Mouse (Mus musculus) right cerebral cortex, adult 2 months (tissue): ENCODE measurements around the gene Nav2.

Experiments
- DNase-seq, 2 experiments: peaks; one replicate each; pipeline ENCODE4 v3.0.0; 2021 to 2022; ENCODE audit warnings: low spot score in 2 of 2

Gene Nav2

DNA sequence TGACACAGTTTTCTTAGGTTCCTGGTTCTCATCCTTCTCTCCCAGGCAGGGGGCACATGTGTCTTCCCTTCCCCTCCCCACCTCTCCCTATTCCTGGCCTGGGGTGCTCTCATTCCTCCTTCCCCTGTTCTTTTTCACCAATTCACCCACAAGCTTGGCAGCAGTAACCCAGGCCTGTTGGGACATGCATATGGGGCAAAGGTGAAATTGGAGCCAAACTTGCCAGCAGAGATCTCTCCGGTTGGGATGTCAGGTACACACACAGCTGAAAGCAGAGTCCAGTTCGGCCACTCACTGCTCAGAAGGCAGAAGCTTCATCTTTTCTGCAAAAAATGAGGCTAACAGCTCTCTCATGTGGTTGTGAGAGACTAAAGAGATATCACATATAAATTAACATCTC lies 26.3 kb downstream of the Nav2 start:
- no peak for DNase-seq

DNA sequence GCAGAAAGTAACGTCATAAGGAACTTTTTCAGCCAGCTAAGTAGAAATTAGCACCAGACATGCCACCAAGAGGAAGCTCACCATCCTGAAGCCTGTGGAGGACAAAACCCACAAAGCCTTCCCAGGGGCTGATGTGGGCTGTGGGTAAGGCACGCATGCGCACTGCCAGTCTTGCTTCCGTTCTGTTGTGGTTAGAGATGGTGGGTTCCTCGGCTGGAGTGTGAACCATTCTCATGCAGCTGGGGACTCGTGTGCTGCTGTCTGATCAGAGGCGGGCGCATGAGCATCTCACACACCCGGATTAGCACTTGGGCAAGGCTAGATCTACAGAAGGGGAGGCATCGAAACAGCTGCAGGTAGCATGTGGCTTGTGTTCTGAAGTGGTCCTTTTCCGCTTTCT lies 29.0 kb downstream of the Nav2 start:
- no peak for DNase-seq

DNA sequence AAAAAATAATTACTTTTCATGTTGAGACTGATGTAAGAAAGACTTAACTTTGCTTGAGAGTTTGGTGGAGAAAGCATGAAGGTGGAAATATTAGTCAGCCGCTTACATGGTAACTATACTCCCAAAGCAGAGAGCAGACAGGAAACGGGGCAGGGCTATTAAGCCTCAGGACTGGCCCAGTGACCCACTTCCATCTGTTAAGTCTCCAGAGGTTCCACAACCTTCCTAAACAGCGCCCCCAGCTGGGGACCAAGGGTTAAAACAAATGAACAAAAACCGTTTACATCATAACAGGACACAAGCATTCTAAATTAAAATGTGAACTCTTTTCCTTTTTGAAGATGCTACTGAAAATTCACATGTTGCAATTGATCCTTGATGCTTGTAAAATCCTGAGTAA lies 29.7 kb downstream of the Nav2 start:
- DNase-seq: no peak

DNA sequence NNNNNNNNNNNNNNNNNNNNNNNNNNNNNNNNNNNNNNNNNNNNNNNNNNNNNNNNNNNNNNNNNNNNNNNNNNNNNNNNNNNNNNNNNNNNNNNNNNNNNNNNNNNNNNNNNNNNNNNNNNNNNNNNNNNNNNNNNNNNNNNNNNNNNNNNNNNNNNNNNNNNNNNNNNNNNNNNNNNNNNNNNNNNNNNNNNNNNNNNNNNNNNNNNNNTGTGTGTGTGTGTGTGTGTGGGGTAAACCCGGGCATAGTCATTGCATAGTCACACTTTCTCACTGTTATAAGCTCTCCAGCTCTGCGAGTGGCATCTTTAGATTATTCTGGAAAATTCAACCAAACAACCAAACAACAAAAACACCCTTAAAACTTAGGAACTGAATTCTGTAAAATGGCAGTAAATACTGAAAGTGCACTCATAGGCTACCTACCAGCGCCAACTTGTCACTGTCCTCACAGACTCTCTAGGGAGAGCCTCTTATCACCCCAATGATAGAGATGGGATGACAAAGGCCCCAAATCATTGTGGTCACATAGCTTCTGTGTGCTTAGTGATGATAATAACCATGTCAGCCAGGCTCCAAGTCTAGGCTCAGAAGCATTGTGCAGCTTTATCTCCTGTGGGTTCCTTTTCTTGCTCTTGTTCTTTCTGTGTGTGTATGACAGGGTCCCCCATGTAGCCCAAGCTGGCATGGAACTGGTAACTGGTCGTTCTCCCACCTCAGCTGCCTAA lies 40.0 kb downstream of the Nav2 start:
- no peak for DNase-seq

DNA sequence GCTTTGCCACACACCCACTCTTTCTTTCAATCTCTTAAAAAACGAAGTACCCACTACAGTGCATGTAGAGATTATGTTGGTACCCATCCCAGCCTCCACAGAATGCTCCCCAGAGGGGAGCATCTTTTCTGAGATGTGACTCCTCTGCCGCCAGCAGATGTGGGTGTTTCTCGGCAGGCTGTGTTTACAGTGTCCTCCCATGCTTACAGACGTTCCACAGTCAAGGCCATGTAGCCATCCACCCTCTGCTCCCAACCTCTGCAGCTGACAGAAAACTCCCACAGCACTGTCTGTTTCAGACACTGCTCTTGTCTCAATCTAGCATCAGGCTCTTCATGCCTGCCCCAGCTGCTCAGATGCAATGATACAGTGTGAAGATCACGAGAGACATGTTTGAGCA lies 46.0 kb downstream of the Nav2 start:
- DNase-seq: peak in 1 of 2 experiments; percentile 16

DNA sequence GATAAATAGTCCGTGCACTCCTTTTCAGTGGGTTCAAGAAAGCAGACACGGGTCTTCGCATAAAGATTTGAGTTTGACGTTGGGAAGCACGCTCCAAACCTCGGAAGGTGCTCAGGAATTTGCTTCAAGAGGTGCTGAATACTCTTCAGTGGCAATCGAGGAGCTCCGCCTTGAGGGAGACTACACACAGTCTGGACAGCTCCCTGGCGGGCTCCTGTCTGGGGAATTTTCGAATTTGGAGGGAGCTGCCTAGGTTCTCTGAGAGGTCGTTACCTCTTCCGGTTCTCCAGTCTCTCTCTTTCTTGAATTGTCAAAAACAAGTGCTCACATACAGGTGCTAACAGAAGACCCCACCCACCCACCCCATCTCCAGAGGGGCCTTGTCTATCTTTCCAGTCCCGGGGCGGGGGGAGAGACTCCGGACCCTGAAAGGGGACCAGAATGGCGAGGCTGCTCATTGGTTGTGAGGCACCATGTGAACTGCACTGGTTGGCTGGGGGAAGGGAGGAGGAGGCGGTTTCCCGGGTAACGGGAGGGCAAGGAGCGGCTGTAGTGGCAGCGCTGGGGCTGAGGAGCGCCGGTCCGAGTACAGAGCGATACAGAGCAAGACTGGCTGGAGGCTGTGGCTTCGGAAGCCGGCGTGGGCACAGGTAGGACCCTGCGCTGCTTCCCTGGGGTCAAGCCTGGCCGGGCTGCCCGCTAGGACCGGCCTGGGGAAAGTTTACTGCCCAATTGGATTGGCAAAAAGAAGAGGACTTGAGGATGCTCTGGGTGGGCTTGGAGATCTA lies 50.2 kb downstream of the Nav2 start:
- DNase-seq: peak; percentile 85 to 87

DNA sequence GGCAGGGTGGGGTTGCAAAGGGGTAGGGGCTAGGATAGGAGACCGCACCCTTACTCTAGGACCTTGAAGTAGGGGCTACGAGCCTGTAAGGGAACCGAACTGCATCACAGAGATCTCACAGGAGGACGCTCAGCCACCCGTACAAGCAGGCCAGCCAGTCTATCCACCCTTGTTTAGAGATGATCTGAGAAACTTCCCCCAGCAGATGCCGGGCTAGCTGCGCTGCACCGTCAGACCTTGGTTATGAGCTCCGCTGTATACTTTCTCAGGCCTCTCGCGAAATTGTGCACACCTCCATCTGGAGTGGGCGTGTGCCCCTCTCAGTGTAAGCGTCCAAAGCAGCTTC lies 50.8 kb downstream of the Nav2 start:
- peak; percentile 15 to 45 for DNase-seq

DNA sequence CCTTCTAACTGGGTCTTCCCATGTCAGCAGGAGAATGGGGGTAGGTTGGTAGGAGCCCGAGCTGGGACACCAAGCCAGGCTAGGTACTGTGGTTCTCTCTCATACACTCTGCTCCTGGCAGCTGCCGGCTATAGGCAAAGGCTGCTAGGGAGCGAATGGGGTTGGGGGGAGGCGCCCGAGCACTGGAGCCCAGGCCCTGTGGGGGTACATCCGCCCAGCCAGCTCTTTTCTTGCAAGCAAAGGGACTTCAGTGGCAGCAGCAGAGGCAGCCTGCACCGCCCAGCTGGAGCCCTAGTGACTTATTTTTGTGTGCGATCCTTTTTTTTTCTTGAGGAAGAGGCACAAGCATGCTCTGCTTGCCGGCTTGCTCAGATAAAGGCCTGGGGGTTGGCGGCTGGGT lies 51.6 kb downstream of the Nav2 start:
- DNase-seq: no peak

DNA sequence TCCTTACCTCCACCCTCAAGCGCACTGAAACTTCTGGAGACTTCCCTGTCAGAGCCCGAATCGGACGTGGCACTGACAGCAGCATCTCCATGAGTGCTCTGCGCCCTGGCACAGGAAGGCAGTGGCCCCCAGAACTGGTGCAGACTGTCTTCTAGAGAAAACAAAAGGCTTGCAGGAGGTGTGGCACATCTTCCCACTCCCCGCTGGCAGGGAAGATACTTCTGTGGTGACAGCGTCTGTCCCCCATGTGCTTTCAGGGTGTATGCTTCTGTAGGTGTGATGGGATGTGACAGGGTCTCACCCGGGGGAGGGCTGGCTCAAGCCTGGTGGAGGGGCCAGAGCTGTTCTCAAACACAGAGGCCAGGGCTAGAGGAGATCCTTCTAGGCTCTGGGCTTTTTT lies 53.0 kb downstream of the Nav2 start:
- peak in 1 of 2 experiments; percentile 12 for DNase-seq

DNA sequence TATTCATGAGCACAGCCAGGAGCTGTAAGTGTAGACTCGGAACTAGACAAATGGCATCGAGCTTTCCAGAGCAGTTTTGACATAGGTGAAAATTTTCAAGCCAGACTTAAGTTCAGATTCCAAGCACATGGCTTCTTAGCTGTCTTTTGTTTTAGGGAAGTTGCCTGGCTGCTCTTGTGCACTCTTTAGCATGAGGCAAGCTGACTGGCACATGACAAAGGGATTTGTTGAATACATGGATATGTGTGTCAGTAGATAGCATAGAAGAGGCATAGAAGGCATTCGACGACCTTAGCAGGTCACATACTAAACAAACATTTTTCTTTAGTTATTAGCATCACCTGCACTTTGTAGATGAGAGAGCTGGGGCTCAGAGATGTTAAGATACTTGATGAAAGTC lies 53.4 kb downstream of the Nav2 start:
- DNase-seq: no peak

DNA sequence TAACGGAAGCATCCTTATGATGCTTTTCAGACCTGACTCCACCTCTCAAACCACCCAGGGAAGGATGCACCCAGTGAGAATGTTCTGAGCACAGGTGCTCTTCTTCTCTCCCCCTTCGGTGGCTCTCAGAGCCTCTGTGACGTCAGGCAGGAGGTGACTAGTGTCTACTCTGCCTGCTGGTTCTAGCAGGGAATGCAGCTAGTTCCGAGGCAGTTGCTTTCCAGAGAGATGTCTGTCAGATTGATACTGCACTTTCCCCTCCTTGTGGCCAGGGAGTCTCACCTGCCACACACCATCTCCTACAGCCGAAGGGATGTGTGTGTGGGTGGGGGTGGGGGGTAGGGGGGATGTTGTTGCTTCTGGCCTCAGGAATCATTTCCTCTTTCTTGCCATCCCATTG lies 54.6 kb downstream of the Nav2 start:
- no peak for DNase-seq

DNA sequence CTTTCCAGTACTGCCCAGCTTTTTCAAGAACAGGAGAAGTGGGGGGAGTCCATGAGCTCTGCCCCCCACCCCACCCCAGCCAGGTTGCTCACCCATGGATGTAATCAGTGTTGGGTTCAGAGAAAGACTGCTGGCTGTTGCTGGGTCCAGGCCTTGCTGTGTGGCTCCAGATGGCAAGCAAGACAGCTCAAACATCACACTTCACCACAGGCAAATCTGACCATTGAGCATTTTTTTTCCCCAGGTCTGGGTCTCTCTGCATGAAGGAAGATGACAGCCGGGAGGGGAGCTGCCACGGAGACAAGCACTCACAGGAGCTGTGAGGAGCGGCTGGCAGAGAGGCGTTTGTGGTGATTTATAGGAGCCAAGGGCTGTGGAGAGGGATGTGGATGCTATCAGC lies 55.0 kb downstream of the Nav2 start:
- no peak for DNase-seq

DNA sequence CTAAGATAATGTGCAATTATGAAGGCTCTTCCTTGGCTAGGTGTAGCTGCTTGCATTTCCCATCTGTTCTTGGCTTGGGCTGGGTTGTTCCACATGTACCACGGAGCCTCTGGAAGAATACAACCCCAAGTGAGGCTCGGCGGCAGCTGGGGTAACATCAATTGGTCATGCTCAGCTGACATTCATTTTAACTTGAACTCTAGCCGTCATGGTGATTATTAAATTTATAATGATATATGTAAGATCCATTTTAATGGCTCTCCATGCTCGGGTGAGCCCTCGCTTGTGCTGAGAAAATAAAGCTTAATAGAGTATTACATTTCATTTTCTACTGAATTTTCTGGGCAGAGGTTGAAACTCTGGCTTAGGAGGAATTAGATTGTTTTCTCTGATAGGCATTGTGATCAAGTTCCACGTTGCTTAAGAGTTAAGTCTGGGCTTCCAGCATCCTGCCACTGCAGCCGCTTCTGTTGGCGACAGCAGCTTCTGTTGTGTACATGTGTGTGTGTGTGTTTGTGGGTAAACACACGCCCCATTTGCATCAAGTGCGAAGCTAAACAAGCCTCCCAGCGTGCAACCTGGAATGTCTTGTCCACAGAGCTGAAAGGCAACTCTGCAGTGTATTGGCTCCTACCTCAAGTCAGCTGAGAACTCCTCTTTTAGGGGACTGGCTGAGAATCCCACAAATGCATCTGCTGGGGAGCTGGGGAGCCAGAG lies 57.4 kb downstream of the Nav2 start:
- DNase-seq: no peak

DNA sequence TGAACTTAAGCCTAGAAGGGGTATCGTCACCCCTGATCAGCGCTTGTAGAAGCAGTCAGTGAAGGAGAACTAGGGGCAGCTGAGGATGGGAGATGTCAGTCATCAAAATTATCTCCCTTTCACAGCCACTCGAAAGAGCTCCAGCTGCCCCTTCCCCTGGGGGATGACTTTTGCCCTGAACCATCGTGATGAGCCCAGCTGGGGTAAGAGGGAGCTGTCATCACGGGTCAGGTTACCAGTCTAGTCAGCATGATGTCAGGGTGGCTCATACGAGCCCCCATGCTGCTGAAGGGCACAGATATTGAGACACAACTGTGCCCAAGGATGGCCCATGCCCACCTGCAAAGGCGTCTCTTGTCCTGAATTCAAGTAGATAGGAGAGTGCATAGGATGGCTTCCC lies 72.5 kb downstream of the Nav2 start:
- no peak for DNase-seq

DNA sequence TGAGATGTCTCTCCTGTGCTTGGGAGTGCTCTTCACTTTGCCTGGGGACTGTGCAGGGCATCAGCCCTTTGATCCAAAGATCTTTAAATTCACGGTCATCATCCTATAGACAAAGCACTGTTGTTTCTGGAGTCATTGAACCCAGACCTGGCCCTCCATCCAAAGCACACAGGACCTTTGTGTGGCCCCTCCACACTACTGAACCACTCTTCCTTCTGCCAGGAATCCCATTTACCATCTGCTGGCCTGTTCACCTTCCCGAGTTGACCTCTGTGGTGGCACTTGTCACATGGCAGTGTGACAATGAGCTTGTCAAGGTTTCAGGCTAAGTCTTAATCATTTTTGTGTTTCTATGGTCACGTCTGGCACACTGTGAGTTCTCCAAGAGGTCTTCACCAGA lies 73.3 kb downstream of the Nav2 start:
- no peak for DNase-seq

DNA sequence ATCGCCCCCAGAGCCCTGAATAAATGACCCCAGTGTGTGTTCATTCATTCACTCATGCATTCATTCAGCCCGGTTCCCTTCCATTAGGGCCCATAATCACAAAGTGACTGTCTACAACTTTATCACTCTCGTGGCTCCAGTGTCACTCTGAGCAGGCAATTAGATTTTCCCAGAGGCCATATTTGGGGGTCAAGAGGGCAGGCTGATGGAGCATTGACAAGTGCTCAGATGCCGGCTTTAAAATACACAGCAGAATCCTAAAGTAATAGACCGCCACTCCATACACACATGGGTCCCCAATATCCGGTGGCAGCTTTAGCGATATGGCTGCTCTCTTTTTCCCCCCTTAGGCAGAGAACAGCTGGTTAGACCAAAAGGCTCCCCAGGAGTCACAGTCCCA lies 74.1 kb downstream of the Nav2 start:
- no peak for DNase-seq

DNA sequence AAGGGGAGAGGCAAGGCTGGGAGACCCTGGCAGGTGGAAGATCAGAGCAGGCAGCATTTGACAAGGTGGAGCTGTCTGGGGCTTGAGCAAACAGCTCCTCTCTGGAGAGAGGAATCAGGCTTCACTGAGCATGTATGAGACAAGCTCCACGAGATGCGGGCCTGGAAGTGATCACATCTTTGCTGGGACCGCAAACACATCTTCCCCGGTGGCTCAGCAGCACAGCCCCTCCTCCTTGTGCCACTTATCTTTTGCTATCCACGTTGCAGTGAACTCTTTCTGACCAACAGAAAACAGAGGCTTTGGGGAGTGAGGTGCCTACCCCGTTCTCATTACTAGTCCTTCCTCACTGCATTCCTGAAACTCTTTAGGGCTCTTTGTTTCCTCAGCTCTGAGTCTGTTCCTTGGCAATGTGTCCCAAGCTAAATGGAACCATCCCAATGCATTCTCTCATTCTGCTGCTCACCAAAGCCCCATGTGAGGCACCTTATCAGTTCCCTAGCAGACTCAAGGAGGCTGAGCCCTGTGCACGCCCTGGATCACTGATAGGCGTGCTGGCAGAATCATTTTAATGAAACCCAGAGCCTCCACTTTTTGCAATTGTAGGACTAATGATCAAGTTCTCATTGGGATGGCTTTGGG lies 83.5 kb downstream of the Nav2 start:
- no peak for DNase-seq

DNA sequence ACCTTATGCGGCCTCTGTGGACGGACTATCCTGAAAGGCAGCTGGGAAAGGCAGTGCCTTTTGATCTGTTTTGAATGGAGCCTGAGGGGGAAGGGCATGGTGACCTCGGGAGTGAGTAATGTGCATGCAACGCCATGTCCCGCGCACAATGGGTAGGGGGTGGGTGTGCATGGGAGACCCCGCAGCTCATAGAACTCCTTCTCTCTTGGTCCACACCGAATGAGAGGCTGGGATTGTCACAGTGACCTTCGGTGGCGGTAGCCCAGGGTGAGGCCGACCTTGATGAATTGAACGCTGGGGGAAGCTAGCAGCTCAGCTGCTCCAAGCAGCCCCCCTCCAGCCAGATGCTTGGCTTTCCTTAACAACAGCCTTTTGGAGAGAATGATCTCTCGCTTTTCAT lies 86.7 kb downstream of the Nav2 start:
- DNase-seq: no peak

DNA sequence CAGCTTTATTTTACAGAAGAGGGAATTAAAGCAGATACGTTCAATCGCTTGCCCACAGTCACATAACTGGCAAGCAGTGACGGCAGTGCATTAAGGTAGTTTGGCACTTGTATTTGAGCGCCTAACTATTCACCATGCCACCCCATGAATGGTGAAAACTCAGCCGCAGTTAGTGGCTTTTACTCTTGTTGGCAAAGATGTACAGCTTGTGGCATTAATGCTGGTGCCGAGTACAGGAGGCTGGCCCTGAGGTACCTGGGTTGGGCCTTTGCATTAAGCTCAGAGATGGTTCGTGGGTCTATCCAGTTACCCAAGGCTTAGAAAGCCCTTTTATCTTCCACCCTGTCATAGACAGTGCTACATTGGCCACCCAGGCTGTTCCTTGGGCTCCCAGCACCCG lies 87.2 kb downstream of the Nav2 start:
- no peak for DNase-seq

DNA sequence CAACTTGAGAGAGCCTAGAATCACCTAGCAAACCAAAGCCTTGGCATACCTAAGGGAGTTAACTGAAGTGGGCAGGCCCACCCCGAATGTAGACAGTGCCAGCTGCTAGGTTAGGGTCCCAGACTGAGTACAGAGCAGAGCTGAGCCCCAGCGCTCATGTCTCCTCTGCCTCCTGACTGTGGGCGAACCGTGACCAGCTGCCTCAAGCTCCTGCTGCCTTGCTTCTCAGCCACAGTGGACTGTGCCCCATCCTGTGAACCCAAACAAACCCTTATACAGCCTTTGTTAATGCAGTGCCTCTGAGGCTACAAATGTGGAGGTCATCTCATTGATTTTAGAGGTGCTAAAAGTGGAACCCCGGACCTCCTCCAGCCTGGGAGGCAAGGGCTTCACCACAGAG lies 88.3 kb downstream of the Nav2 start:
- no peak for DNase-seq

DNA sequence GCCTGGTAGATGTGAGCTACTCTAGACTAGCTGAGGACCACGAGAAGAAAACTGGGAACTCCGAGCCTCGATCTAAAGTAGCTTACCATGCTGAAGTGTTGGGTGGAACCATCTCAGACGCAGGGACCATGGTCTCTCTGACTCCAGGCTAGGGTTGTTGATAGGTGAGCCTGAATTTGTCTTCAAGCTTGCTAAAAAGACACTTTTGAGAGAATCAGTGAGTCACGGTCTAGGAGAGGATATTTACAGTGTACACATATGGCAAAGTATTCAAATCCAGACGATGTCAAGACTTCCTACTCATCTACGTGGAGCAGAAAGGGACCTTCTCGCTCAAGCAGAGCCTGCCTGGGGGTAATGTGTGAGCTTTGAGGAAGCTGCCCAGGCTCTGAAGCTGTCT lies 89.6 kb downstream of the Nav2 start:
- peak in 1 of 2 experiments; percentile 13 for DNase-seq

DNA sequence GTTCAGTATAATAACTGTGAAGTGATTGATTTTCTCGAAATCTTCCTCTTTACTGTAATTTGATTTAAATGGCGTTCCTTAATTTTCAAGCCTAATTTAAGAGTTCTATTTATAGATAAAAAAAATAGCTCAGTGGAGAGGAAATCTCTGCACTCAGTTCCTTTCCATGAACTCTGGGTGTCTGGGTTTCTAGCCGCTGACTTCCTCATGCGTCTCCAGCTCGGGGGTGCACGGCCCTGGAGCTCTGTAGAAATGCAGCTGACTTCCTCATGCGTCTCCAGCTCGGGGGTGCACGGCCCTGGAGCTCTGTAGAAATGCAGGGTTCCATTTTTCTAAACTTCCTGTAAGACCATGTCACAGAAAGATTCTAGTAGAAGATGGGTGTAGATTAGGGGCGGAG lies 90.1 kb downstream of the Nav2 start:
- no peak for DNase-seq
